Mouse (Mus musculus): ENCODE measurements at regions not wholly inside any gene's neighbourhood (a gene's known extent, or its start where the extent isn't known, plus 50 kb on each side); places are given as distances from the start of the nearest gene placed in this dataset.

GRCm38 (mm10) chr6:31273816-31274215 is 124.7 kb upstream of the Mkln1 start:
- no peak for DNase-seq (ENCODE audit: low spot score)

GRCm38 (mm10) chr6:31274236-31274635 is 124.3 kb upstream of the Mkln1 start:
- DNase-seq (ENCODE audit: low spot score) = no peak

DNA sequence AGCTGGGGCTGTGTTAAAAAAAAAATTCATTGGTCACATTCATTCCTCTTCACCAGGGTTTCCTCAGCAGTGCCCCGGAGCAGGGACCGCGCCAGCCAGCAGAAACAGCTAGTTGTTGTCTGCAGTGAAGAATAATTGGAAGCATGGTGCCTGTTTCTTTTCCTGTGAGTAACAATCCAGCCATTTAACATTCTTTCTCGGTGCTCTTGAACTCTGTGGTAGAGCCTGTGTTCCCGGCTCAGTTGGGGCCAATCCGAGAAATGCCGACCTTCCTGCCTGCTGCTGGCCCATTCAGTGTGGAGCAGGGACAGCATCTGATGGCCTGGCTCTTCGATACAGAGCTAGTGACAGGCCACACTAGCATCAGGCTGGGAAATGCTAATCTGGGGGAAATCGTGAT is 120.7 kb upstream of the Mkln1 start:
- DNase-seq (ENCODE audit: low spot score) = no peak

- no peak for DNase-seq (ENCODE audit: low spot score)
Measured at GRCm38 (mm10) chr6:31283973-31284372, 114.6 kb upstream of the Mkln1 start.

- no peak for DNase-seq (ENCODE audit: low spot score)
Measured at GRCm38 (mm10) chr6:31284390-31284789, 114.1 kb upstream of the Mkln1 start.

- no peak for DNase-seq (ENCODE audit: low spot score)
Measured at GRCm38 (mm10) chr6:31285064-31285463, 113.5 kb upstream of the Mkln1 start.

DNA sequence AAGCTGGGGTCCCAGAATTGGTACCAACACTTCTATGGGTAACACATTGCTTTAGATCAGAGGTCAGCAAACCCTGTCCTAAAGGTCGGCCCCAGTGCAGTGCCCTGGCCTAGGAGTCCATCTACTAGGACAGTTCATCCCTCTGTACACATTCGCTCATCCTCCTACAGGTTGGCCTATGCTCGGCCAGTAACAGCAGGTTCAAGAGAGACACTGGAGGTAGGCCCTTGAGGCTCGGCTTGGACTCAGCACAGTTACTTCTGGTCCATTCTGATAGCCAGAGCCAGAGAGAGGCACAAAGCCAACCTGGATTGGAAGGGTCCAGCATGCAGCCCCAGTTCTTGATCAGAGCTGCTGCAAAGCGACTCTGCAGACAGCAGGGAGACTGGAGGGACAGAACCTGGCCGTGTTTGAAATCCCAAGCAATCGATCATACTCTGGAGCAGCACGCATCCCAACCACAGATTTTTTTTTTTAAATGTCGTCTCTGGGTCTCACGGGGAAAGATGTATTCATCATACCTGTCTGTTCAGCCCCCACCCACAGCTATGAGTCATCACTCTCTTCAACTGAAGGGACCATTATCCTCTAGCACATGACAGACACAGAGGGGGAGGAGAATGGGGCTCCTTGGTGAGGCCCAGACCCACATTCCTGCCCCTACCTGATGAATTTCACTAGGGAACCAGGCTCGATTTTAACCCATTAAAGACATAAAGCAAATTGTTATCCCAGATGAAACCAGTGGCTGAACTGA is 112.4 kb upstream of the Mkln1 start:
- DNase-seq (ENCODE audit: low spot score) = no peak

DNA sequence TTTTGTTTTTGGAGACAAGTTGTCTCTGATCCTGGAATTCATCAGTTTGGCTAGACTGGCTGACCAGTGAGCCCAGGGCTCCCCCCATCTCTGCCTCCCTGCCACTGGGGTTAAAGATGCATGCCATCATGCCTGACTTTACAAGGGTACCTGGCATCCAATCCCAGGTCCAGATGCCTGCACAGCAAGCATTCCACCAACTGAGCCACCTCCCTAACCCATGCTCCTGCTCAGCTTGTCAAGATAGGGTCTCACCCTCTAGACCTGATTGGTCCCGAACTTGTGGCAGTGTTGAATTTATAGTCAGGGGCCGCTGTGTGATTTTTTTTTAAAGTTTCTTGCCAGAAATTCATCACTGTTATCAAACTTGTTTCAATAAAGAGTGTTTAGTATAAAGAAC is 111.4 kb upstream of the Mkln1 start:
- DNase-seq (ENCODE audit: low spot score) = no peak

DNA sequence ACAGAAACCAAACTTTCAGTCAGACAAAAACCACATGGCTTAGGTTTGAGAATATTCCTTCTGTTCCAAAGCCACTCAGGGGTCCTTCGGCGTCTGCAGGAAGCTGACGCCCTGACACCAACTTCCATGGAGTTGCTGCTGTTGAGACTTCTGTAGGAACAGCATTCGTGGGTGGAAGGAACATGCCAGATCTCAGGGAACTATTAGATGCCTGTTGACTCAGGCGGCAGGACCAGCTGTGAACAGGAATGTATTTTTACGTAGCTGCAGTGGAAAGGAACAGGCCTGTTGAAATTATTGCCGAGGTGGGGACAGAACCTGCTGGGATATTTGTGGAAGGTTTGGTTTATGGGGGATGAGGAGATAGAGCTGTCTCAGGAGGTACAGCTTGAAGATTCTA is 110.8 kb upstream of the Mkln1 start:
- no peak for DNase-seq (ENCODE audit: low spot score)

DNA sequence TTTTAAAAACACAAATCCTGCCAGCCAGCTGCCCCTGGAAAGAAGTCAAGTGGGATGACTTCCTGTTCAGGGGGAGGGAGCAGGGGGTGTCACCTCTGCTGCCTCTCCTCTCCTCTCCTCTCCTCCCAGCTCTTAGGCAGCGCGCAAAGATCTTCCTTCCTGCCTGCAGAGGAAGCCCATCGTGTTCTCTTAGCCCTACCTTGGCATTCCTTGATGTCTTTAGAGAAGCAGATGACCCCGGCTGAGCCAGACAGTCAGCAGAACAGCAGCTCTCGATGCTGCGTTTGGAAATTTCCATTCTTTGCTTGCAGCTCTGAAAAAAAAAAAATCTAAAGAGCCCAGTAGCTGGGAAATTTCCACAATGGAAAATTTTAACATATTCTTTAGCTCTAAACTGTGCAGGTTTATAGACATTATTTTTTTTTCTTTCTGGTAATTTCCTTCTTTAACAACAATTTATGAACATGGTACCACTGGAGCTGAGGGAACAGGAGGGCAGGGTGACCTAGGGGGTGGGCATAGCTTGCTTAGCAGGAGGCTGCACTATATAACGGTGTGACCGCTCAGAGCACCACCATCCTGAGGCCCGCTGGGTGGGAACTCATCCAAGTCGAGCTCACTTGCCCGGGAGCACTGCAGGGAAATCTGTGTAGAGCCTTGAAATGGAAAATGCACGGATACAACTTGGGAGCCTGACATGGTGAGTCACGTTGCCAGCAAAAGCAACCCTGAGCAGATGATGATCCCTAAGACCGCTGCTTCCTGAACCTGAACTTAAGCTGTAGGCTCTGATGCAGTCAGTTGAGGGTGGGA is 109.9 kb upstream of the Mkln1 start:
- DNase-seq (ENCODE audit: low spot score) = no peak

- no peak for DNase-seq (ENCODE audit: low spot score)
Measured at GRCm38 (mm10) chr6:31289234-31289486, 109.4 kb upstream of the Mkln1 start.

- no peak for DNase-seq (ENCODE audit: low spot score)
Measured at GRCm38 (mm10) chr6:31292081-31292480, 106.5 kb upstream of the Mkln1 start.

- DNase-seq (ENCODE audit: low spot score) = no peak
Measured at GRCm38 (mm10) chr6:31293008-31293407, 105.5 kb upstream of the Mkln1 start.

- no peak for DNase-seq (ENCODE audit: low spot score)
Measured at GRCm38 (mm10) chr6:31299395-31299794, 99.1 kb upstream of the Mkln1 start.

DNA sequence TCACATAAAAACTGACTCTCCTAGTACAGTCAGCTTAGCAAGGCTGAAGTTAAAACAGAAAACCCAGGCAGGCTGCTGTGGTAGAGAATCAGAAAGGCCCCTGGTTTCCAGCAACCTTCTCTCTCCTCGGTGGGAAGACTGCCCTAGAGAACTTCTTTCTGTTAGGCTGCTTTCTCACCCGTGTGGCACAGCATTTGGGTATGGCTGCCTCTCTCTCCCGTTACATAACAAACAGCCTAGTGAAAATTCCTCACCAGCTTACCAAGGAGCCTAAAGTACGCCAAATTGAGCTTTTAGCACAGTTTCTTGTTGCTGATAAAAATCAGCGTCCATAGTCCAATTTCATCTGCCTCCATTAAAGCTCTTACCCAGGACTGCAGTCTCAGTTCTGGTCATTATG is 92.8 kb upstream of the Mkln1 start:
- no peak for DNase-seq (ENCODE audit: low spot score)

DNA sequence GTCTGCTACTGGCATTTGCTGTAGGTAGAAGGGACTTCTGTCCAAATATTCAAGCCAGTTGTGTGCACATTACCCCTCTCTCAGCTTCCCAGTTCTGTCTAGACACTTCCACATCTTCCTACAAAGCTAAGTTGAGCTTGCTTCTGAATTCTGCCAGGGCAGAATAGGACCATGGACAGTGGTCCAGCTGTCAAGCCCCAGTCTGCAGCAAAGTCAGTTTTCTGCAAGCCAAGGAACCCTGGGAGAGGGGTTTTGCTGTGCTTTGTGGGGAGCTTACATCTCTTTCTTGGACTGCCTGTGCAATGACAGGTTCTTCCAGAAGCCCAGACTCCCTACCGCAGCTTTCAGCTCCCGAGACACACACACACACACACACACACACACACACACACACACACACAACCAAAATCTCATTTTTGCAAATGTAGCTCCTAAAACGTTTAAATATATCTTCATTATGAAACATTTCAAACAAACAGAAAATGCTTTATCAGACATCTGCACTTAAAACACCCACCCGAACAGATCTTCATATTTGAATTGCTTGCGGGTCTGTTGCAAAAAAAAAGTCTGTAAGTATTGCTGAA is 91.4 kb upstream of the Mkln1 start:
- DNase-seq (ENCODE audit: low spot score) = no peak

GRCm38 (mm10) chr6:31307899-31308298 is 90.6 kb upstream of the Mkln1 start:
- DNase-seq (ENCODE audit: low spot score) = no peak

- no peak for DNase-seq (ENCODE audit: low spot score)
Measured at GRCm38 (mm10) chr6:31310660-31311059, 87.9 kb upstream of the Mkln1 start.

DNA sequence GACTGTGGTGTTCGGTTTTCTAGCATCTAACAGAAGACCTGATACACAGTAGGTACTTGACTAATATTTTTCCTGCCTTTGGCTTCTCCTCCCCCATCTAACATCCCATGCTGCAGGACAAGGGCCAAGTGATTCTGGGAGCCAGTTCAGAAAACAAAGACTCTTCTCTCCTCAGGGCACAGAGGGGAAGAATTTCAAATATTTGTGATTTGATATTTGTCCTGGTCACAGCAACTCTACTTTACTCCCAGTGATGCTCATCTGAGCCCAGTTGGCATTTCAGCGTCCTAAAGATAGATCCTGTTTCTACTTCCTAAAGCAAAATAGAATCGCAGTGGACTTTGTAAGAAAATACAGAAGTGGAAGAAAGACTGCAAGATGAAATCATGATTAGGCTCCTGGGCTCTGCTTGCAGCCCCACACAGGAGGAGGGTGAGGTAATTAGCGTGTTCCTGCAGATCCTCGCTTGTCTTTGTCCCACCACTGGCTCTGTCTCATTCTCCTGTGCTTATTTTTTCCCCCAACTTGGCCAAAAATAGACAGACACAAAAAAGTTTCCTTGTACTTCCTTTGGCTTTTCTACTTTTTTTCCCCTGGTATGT is 84.6 kb upstream of the Mkln1 start:
- DNase-seq (ENCODE audit: low spot score) = no peak

- DNase-seq (ENCODE audit: low spot score) = no peak
Measured at GRCm38 (mm10) chr6:31317741-31318225, 80.8 kb upstream of the Mkln1 start.

- no peak for DNase-seq (ENCODE audit: low spot score)
Measured at GRCm38 (mm10) chr6:31318506-31318905, 80.0 kb upstream of the Mkln1 start.

DNA sequence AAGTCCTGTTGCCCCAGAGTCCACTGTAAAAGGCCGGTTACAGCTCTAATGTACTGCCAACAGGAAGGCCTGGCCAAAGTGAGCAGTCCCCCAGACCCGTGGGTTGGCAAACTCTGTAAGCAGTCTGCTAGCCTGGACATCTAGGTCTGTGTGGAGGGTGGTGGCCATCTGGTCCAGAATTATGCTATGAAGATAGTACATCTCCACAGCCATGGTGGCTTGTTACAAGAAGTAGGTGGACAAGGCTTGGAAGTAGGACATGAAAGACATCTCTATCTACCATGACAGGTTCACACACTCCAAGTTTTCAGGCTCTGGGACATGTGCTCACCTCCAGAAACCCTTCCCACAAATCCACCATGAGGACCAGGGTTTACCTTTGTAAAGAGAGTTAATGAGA is 79.1 kb upstream of the Mkln1 start:
- DNase-seq (ENCODE audit: low spot score) = no peak
